Comparison of ENCODE assay signal across 9 mouse cellular contexts in the genomic region with DNA sequence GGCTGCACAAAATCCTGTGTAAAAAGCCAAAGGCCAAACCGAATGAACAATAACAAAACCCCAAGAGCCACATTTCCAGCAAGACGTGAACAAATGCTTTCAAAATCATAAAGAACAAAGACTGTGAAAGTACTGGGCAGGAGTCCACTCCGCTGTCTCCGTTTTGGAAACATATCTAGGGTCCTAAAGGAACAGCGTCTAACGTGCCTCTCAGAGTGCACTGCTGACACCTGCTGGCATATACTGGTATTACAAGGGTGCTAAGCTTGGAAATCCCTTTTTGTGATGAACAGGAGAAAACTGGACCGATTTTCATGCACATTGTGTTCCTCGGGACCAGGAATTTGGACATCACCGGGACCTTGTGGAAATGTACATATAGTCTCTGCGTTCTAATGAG. TPM values are rescaled to one million over a fixed set of nuclear protein-coding genes. Genes with fewer than 3 reads are reported as not detected.
DNase-seq lines count a peak whose midpoint lies in the region; ATAC-seq and TF ChIP-seq lines count a peak whose summit lies in the region.
"Had no signal": no experiment of that assay in that cellular context is flagged by ENCODE, and none has a peak within 500 bp of the region (broad histone marks: within the 10 kb centered on the region; RNA-seq: fewer than 3 reads in every experiment).

No protein-coding gene starts in this region.

- H3K27ac ChIP-seq in hindbrain, embryonic 10.5 days, result no peak overlapping the region
- H3K27ac ChIP-seq in hindbrain, embryonic 16.5 days (ENCODE audit: low read depth, low read length), result no peak overlapping the region
- no peak overlapping the region for H3K27ac ChIP-seq in cortical plate, adult 2 months (ENCODE audit: insufficient read depth, low read length)
- H3K27ac ChIP-seq: midbrain, embryonic 12.5 days had no signal

- H3K36me3 ChIP-seq in hindbrain, embryonic 10.5 days, result no peaks in the 10 kb centered on the region
- no peaks in the 10 kb centered on the region for H3K36me3 ChIP-seq in hindbrain, embryonic 16.5 days (ENCODE audit: control insufficient read depth, insufficient read depth, low read length)
- H3K36me3 ChIP-seq: midbrain, embryonic 12.5 days had no signal

- intact Hi-C loops in gastrocnemius, postnatal 14 days (cut with DNase I; ENCODE audit: low total_unique reads), result loop anchor here (5.0 to 10.0 kb wide), 2 partner anchors 223 to 320 kb away; no protein-coding TSS in a partner anchor

- ATAC-seq in hindbrain, embryonic 16.5 days, result no peak

- H3K9me3 ChIP-seq in hindbrain, embryonic 10.5 days, result no peaks in the 10 kb centered on the region
- no peaks in the 10 kb centered on the region; the same call in 1 of the 2 replicates for H3K9me3 ChIP-seq in hindbrain, embryonic 16.5 days (ENCODE audit: control insufficient read depth, low read length)
- H3K9me3 ChIP-seq: midbrain, embryonic 12.5 days had no signal

- peaks cover 10% of the 10 kb centered on the region; the same call in 1 of the 2 replicates for H3K27me3 ChIP-seq in hindbrain, embryonic 10.5 days (ENCODE audit: insufficient read depth, poor library complexity, severe bottlenecking)
- no peaks in the 10 kb centered on the region for H3K27me3 ChIP-seq in hindbrain, embryonic 16.5 days (replicated peaks; ENCODE audit: control insufficient read depth, insufficient read depth, low read length)

- peak; percentile 98 for TF ChIP-seq CTCF in cortical plate, adult 2 months (IDR thresholded peaks at IDR 0.05; ENCODE audit: extremely low read depth, insufficient read depth, low read length)

- peak; percentile 76 for DNase-seq in hindbrain, embryonic 10.5 days (ENCODE audit: low spot score)
- peak; percentile 84 to 88 for DNase-seq in adrenal gland, adult 18-20 months (ENCODE audit: low spot score in 2 of 2)
- DNase-seq in gastrocnemius, postnatal 14 days, result peak; percentile 66
- DNase-seq in layer of hippocampus, adult 18-20 months (ENCODE audit: low spot score in 2 of 2), result peak; percentile 40 to 88
- DNase-seq in lung, postnatal 25 days (ENCODE audit: low spot score), result peak; percentile 78
- DNase-seq in spleen, postnatal 10 days (ENCODE audit: low spot score in 2 of 2), result peak; percentile 79 to 87

- H3K4me1 ChIP-seq in hindbrain, embryonic 10.5 days (replicated peaks), result peaks cover 7% of the 10 kb centered on the region; the same call in 1 of the 2 replicates
- no peaks in the 10 kb centered on the region; the same call in 1 of the 2 replicates for H3K4me1 ChIP-seq in hindbrain, embryonic 16.5 days (ENCODE audit: control insufficient read depth, insufficient read depth, low read depth, low read length)
- 0 out of 2 replicates have a peak, but pooled peaks cover 2% of the 10 kb centered on the region for H3K4me1 ChIP-seq in cortical plate, adult 2 months (ENCODE audit: control insufficient read depth, insufficient read depth, low read length)

- WGBS in hindbrain, embryonic 10.5 days, result 31% methylated on average over 10 of the region's 10 CpGs
- WGBS in hindbrain, embryonic 16.5 days, result 33% methylated on average over 10 of the region's 10 CpGs

- H3K9ac ChIP-seq in hindbrain, embryonic 16.5 days (ENCODE audit: low read depth, low read length), result no peak overlapping the region
- H3K9ac ChIP-seq: midbrain, embryonic 12.5 days had no signal

- H3K4me3 ChIP-seq in hindbrain, embryonic 10.5 days, result no peak overlapping the region
- H3K4me3 ChIP-seq in hindbrain, embryonic 16.5 days (ENCODE audit: low read length), result no peak overlapping the region
- no peak overlapping the region for H3K4me3 ChIP-seq in cortical plate, adult 2 months (ENCODE audit: insufficient read depth, low read length)
- H3K4me3 ChIP-seq: midbrain, embryonic 12.5 days had no signal

- no peak for TF ChIP-seq POLR2A in cortical plate, adult 2 months (IDR thresholded peaks at IDR 0.05; ENCODE audit: extremely low read depth, insufficient read depth, low read length)

- H3K4me2 ChIP-seq in hindbrain, embryonic 16.5 days (ENCODE audit: low read length), result no peak overlapping the region
- H3K4me2 ChIP-seq: midbrain, embryonic 12.5 days had no signal

RNA-seq across cellular contexts. Expression of a gene that starts 24.1 kb away (rescaled TPM):
- polyA plus RNA-seq in hindbrain, embryonic 10.5 days (2016; fragmentation: Nextera tagmentation; extraction: Ambion mirVana), result 19.4 and 19.7 TPM in 2 replicates
- 16.6 and 21.1 TPM in 2 replicates for polyA plus RNA-seq in hindbrain, embryonic 16.5 days (2015; fragmentation: Nextera tagmentation; extraction: Ambion mirVana)
- 10 to 100 TPM; 56.4 to 59.2 TPM for total RNA-seq in adrenal gland, adult 18-20 months (2021)
- polyA plus RNA-seq in cortical plate, adult 2 months (2012; rRNA removed), result 28.7 and 29.1 TPM in 2 replicates
- 1 to 10 TPM; 4.7 to 7.1 TPM for total RNA-seq in gastrocnemius, postnatal 14 days (2021)
- 100 to 1,000 TPM; 109 to 111 TPM for total RNA-seq in layer of hippocampus, adult 18-20 months (2021)

RNA-seq across cellular contexts. Expression of a gene that starts 52.9 kb away (rescaled TPM):
- polyA plus RNA-seq in hindbrain, embryonic 10.5 days (2016; fragmentation: Nextera tagmentation; extraction: Ambion mirVana), result 1,109 and 1,208 TPM in 2 replicates
- 942 and 968 TPM in 2 replicates for polyA plus RNA-seq in hindbrain, embryonic 16.5 days (2015; fragmentation: Nextera tagmentation; extraction: Ambion mirVana)
- 1,000 to 10,000 TPM; 1,319 to 1,602 TPM for total RNA-seq in adrenal gland, adult 18-20 months (2021)
- 758 and 779 TPM in 2 replicates for polyA plus RNA-seq in cortical plate, adult 2 months (2012; rRNA removed)
- 100 to 1,000 TPM; 252 to 260 TPM for total RNA-seq in gastrocnemius, postnatal 14 days (2021)
- total RNA-seq in layer of hippocampus, adult 18-20 months (2021), result 100 to 1,000 TPM; 412 to 430 TPM

Comparison
In these comparisons a context has a peak if more than half of its experiments do, and no peak if none do; other contexts are left out.
1. RNA of a gene that starts 24.1 kb away (total RNA-seq): 109 to 111 TPM in layer of hippocampus, adult 18-20 months and 56.4 to 59.2 TPM in adrenal gland, adult 18-20 months; 4.7 to 7.1 TPM in gastrocnemius, postnatal 14 days; every median in the first group is over 4 times any median in the second.
2. Peak in every context shown above with its lines, with median percentiles within 50 percentile points of each other: DNase-seq.